Mouse (Mus musculus): Measurements from ENCODE around the gene Rnf121.

DNA sequence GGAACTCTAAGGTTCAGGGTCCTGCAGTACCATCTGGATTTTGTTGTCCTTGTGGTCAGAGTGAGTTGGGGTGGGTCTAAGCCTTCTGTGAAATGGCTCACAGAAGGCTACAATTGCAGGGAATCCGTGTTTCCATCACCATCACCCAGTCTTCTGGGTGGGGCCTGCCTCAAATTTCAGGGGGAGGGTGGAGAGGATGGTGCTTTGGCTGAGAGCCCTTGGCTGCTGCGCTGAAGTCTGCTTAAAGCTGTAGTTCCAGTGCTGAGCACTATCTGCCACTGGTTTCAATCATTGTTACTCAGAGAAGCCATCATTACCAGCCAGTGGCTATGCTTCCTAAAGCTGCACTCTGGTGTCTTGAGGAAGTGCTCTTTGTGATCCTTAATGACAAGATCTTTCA, 90.8 kb downstream of the Rnf121 start:
- TF ChIP-seq CTCF (IDR thresholded peaks at IDR 0.05; ENCODE audit: control insufficient read depth, insufficient read depth, insufficient read length), result no peak
- no peak for TF ChIP-seq MAX (IDR thresholded peaks at IDR 0.05)
